Mouse (Mus musculus) hindbrain, embryonic 16.5 days (tissue): Measurements from ENCODE around the gene Rxra. TPM values are rescaled to one million over a fixed set of nuclear protein-coding genes. Genes with fewer than 3 reads are reported as not detected.

Source experiments
- ATAC-seq: fragments of 200-750 bp; cut with Nextera tagmentation; 2 replicates; pipeline ENCODE4 v1.8.0; 2017; ENCODE audit warnings: moderate TSS enrichment, moderate library complexity
- H3K27ac ChIP-seq: fragments of 300-500 bp; sonication (generic); 2 replicates; pipeline ENCODE4 v1.5.1; 2014; ENCODE audit warnings: low read depth, mild to moderate bottlenecking, control low read depth, low read length, moderate library complexity
- H3K27me3 ChIP-seq: fragments of 300-500 bp; sonication (generic); replicated peaks from 2 replicates; pipeline ENCODE4 v1.6.1; 2014; ENCODE audit warnings: low read length; ENCODE audit not compliant: control insufficient read depth, insufficient read depth
- H3K36me3 ChIP-seq: fragments of 300-500 bp; sonication (generic); 2 replicates; pipeline ENCODE4 v1.6.1; 2014; ENCODE audit warnings: mild to moderate bottlenecking, low read length, moderate library complexity, mixed read lengths; ENCODE audit not compliant: control insufficient read depth, insufficient read depth
- H3K4me1 ChIP-seq: fragments of 300-500 bp; sonication (generic); 2 replicates; pipeline ENCODE4 v1.6.1; 2014; ENCODE audit warnings: low read depth, low read length; ENCODE audit not compliant: control insufficient read depth, insufficient read depth
- H3K4me2 ChIP-seq: fragments of 300-500 bp; sonication (generic); 2 replicates; pipeline ENCODE4 v1.6.1; 2014; ENCODE audit warnings: mild to moderate bottlenecking, low read length, control low read depth, moderate library complexity
- H3K4me3 ChIP-seq: fragments of 300-500 bp; sonication (generic); 2 replicates; pipeline ENCODE4 v1.5.1; 2014; ENCODE audit warnings: mild to moderate bottlenecking, low read length, control low read depth, moderate library complexity
- H3K9ac ChIP-seq: fragments of 300-500 bp; sonication (generic); 2 replicates; pipeline ENCODE4 v1.6.1; 2014; ENCODE audit warnings: low read depth, mild to moderate bottlenecking, control low read depth, low read length, moderate library complexity
- H3K9me3 ChIP-seq: fragments of 300-500 bp; sonication (generic); 2 replicates; pipeline ENCODE4 v1.6.1; 2014; ENCODE audit warnings: mild to moderate bottlenecking, low read length, moderate library complexity; ENCODE audit not compliant: control insufficient read depth
- WGBS: fragments of 180-500 bp; shearing (Covaris S2); extraction: QIAGEN DNeasy Blood & Tissue Kit; methylation state at CpG from one replicate; pipeline ENCODE4 v1.1.7; 2014; 5-methylcytosine and 5-hydroxymethylcytosine counted together
- polyA plus RNA-seq: library from polyadenylated mRNA; unstranded; fragments of >200 nt; fragmentation: Nextera tagmentation; extraction: Ambion mirVana; gene quantifications from 2 replicates; pipeline ENCODE4 v1.2.1, GENCODE M21; 2015

Rxra gene
- polyA plus RNA-seq, 1 experiment from 2014 or later = 3.4 TPM

- Histone ChIP-seq H3K9me3 (no peaks in the 10 kb centered on the region), H3K27me3 (no peaks in the 10 kb centered on the region), H3K4me2 (no peak overlapping the region), H3K4me1 (peaks cover 18% of the 10 kb centered on the region; the same call in 1 of the 2 replicates), H3K36me3 (no peaks in the 10 kb centered on the region), H3K9ac (no peak overlapping the region), H3K4me3 (no peak overlapping the region), H3K27ac (no peak overlapping the region)
- WGBS = 21% methylated on average over 10 of the region's 10 CpGs
- ATAC-seq = peak; percentile 60; the same call in 1 of the 2 replicates
These were observed 43.4 kb downstream of the Rxra start for GRCm38 (mm10) chr2:27719601-27720000.

GRCm38 (mm10) chr2:27721611-27722010 lies 45.4 kb downstream of the Rxra start:
- Histone ChIP-seq H3K9ac (no peak overlapping the region), H3K36me3 (no peaks in the 10 kb centered on the region), H3K9me3 (no peaks in the 10 kb centered on the region), H3K27ac (no peak overlapping the region), H3K4me2 (no peak overlapping the region), H3K4me1 (peaks cover 13% of the 10 kb centered on the region; the same call in 1 of the 2 replicates), H3K27me3 (no peaks in the 10 kb centered on the region), H3K4me3 (no peak overlapping the region)
- 94% methylated on average over 4 of the region's 4 CpGs for WGBS
- no peak for ATAC-seq

- H3K36me3 ChIP-seq = no peaks in the 10 kb centered on the region
- H3K9ac ChIP-seq = no peak overlapping the region
- no peak overlapping the region for H3K27ac ChIP-seq
- WGBS = 88% methylated on average over 9 of the region's 9 CpGs
- H3K27me3 ChIP-seq = no peaks in the 10 kb centered on the region
- no peaks in the 10 kb centered on the region for H3K9me3 ChIP-seq
- H3K4me2 ChIP-seq = no peak overlapping the region
- no peak overlapping the region for H3K4me3 ChIP-seq
- H3K4me1 ChIP-seq = peaks cover 3% of the 10 kb centered on the region
- ATAC-seq = no peak
These were observed 48.6 kb downstream of the Rxra start for GRCm38 (mm10) chr2:27724729-27725316.

GRCm38 (mm10) chr2:27727994-27728854 lies 52.0 kb downstream of the Rxra start:
- Histone ChIP-seq H3K4me3 (no peak overlapping the region), H3K9ac (0 out of 2 replicates have a peak overlapping the region, but pooled peaks have one; percentile 35)
- 59% methylated on average over 14 of the region's 14 CpGs for WGBS

GRCm38 (mm10) chr2:27729009-27729408 lies 52.8 kb downstream of the Rxra start:
- Histone ChIP-seq H3K27me3 (no peaks in the 10 kb centered on the region), H3K4me2 (no peak overlapping the region), H3K36me3 (no peaks in the 10 kb centered on the region), H3K4me3 (no peak overlapping the region), H3K9me3 (no peaks in the 10 kb centered on the region), H3K9ac (no peak overlapping the region), H3K4me1 (peaks cover 8% of the 10 kb centered on the region), H3K27ac (no peak overlapping the region)
- ATAC-seq = no peak
- 81% methylated on average over 4 of the region's 4 CpGs for WGBS

More at GRCm38 (mm10) chr2:27727994-27728854, 52.0 kb downstream of the Rxra start:
- H3K36me3 ChIP-seq = no peaks in the 10 kb centered on the region
- H3K27ac ChIP-seq = no peak overlapping the region
- H3K4me1 ChIP-seq = peaks cover 8% of the 10 kb centered on the region
- no peaks in the 10 kb centered on the region for H3K9me3 ChIP-seq
- ATAC-seq = no peak
- no peaks in the 10 kb centered on the region for H3K27me3 ChIP-seq
- no peak overlapping the region for H3K4me2 ChIP-seq

GRCm38 (mm10) chr2:27730002-27730905 lies 54.0 kb downstream of the Rxra start:
- peaks cover 19% of the 10 kb centered on the region for H3K4me1 ChIP-seq
- H3K36me3 ChIP-seq = no peaks in the 10 kb centered on the region
- H3K9me3 ChIP-seq = no peaks in the 10 kb centered on the region
- H3K27me3 ChIP-seq = no peaks in the 10 kb centered on the region
- no peak overlapping the region for H3K4me3 ChIP-seq
- 67% methylated on average over 13 of the region's 13 CpGs for WGBS
- no peak for ATAC-seq
- H3K4me2 ChIP-seq = no peak overlapping the region
- H3K27ac ChIP-seq = no peak overlapping the region
- H3K9ac ChIP-seq = no peak overlapping the region

GRCm38 (mm10) chr2:27733021-27733420 lies 56.8 kb downstream of the Rxra start:
- Histone ChIP-seq H3K9me3 (no peaks in the 10 kb centered on the region), H3K36me3 (no peaks in the 10 kb centered on the region), H3K4me3 (no peak overlapping the region), H3K4me1 (peaks cover 19% of the 10 kb centered on the region), H3K9ac (no peak overlapping the region), H3K4me2 (no peak overlapping the region), H3K27ac (no peak overlapping the region), H3K27me3 (no peaks in the 10 kb centered on the region)
- WGBS = 50% methylated on average over 2 of the region's 2 CpGs
- no peak for ATAC-seq

GRCm38 (mm10) chr2:27734328-27734727 lies 58.1 kb downstream of the Rxra start:
- Histone ChIP-seq H3K4me2 (no peak overlapping the region), H3K27ac (no peak overlapping the region; the same call in 1 of the 2 replicates), H3K9ac (no peak overlapping the region), H3K9me3 (no peaks in the 10 kb centered on the region), H3K36me3 (no peaks in the 10 kb centered on the region), H3K27me3 (no peaks in the 10 kb centered on the region), H3K4me1 (peaks cover 20% of the 10 kb centered on the region), H3K4me3 (no peak overlapping the region)
- no peak for ATAC-seq
- 0% methylated on average over 1 of the region's 1 CpGs for WGBS
